In genomic region chr14:74948014-74948396, GRCm38 (mm10) we compare ENCODE assay signal across 7 mouse cellular contexts. TPM values are rescaled to one million over a fixed set of nuclear protein-coding genes. Genes with fewer than 3 reads are reported as not detected.
DNase-seq lines count a peak whose midpoint lies in the region; ATAC-seq lines count a peak whose summit lies in the region.

No protein-coding gene starts in this region.

- WGBS in neural tube, embryonic 11.5 days: 31% methylated on average over 13 of the region's 13 CpGs
- 30% methylated on average over 13 of the region's 13 CpGs for WGBS in forebrain, embryonic 12.5 days
- 21% methylated on average over 13 of the region's 13 CpGs for WGBS in limb, embryonic 13.5 days
- 27% methylated on average over 13 of the region's 13 CpGs for WGBS in stomach, embryonic 14.5 days

- peak overlapping the region; percentile 82 for H3K9ac ChIP-seq in neural tube, embryonic 11.5 days (ENCODE audit: low read length)
- H3K9ac ChIP-seq in forebrain, embryonic 12.5 days: peak overlapping the region; percentile 83
- H3K9ac ChIP-seq in limb, embryonic 13.5 days: peak overlapping the region; percentile 88
- H3K9ac ChIP-seq in stomach, embryonic 14.5 days (replicated peaks; ENCODE audit: low read depth, low read length): peak overlapping the region; percentile 83

- H3K4me1 ChIP-seq in neural tube, embryonic 11.5 days (ENCODE audit: control insufficient read depth, insufficient read depth, low read length): peaks cover 3% of the 10 kb centered on the region; the same call in 1 of the 2 replicates
- peaks cover 15% of the 10 kb centered on the region for H3K4me1 ChIP-seq in forebrain, embryonic 12.5 days
- peaks cover 24% of the 10 kb centered on the region for H3K4me1 ChIP-seq in limb, embryonic 13.5 days
- peaks cover 11% of the 10 kb centered on the region; the same call in 1 of the 2 replicates for H3K4me1 ChIP-seq in stomach, embryonic 14.5 days (ENCODE audit: control insufficient read depth, insufficient read depth, low read length)

- H3K4me3 ChIP-seq in neural tube, embryonic 11.5 days (ENCODE audit: low read depth, low read length): peak overlapping the region; percentile 79
- peak overlapping the region; percentile 82 for H3K4me3 ChIP-seq in forebrain, embryonic 12.5 days (replicated peaks)
- peak overlapping the region; percentile 87 for H3K4me3 ChIP-seq in limb, embryonic 13.5 days
- H3K4me3 ChIP-seq in stomach, embryonic 14.5 days (ENCODE audit: low read depth, low read length): peak overlapping the region; percentile 90

- no peaks in the 10 kb centered on the region for H3K27me3 ChIP-seq in neural tube, embryonic 11.5 days (ENCODE audit: control insufficient read depth, insufficient read depth, low read length)
- no peaks in the 10 kb centered on the region for H3K27me3 ChIP-seq in forebrain, embryonic 12.5 days
- H3K27me3 ChIP-seq in limb, embryonic 13.5 days: no peaks in the 10 kb centered on the region
- H3K27me3 ChIP-seq in stomach, embryonic 14.5 days (ENCODE audit: control insufficient read depth, insufficient read depth, low read length): no peaks in the 10 kb centered on the region

- no peak for ATAC-seq in neural tube, embryonic 11.5 days (ENCODE audit: insufficient read depth, low FRiP score, low TSS enrichment)
- no peak; the same call in 1 of the 2 replicates for ATAC-seq in forebrain, embryonic 12.5 days (ENCODE audit: low FRiP score)
- ATAC-seq in limb, embryonic 13.5 days (ENCODE audit: low FRiP score, low read depth): no peak
- ATAC-seq in stomach, embryonic 14.5 days (ENCODE audit: insufficient number of reproducible peaks, insufficient read depth, low FRiP score, low read depth): no peak
- ATAC-seq in monocyte, adult 5-6 weeks (replicated peaks; ENCODE audit: insufficient number of reproducible peaks, low FRiP score, low TSS enrichment, poor library complexity, severe bottlenecking): no peak

- H3K27ac ChIP-seq in neural tube, embryonic 11.5 days (ENCODE audit: low read depth, low read length): 0 out of 2 replicates have a peak overlapping the region, but pooled peaks have one; percentile 58
- H3K27ac ChIP-seq in forebrain, embryonic 12.5 days: peak overlapping the region; percentile 77
- H3K27ac ChIP-seq in limb, embryonic 13.5 days: peak overlapping the region; percentile 92
- peak overlapping the region; percentile 91; the same call in 1 of the 2 replicates for H3K27ac ChIP-seq in stomach, embryonic 14.5 days (ENCODE audit: low read length)

- no peak for DNase-seq in neural tube, embryonic 11.5 days (ENCODE audit: low spot score)
- no peak for DNase-seq in neural tube, embryonic 10.5 days (ENCODE audit: extremely low spot score, low spot score)
- DNase-seq in cerebellum, postnatal 25 days: no peak

- H3K9me3 ChIP-seq in neural tube, embryonic 11.5 days (ENCODE audit: control insufficient read depth, low read length): no peaks in the 10 kb centered on the region
- no peaks in the 10 kb centered on the region for H3K9me3 ChIP-seq in forebrain, embryonic 12.5 days
- no peaks in the 10 kb centered on the region for H3K9me3 ChIP-seq in limb, embryonic 13.5 days
- H3K9me3 ChIP-seq in stomach, embryonic 14.5 days (ENCODE audit: control insufficient read depth, low read depth, low read length): no peaks in the 10 kb centered on the region

- H3K4me2 ChIP-seq in neural tube, embryonic 11.5 days (ENCODE audit: low read depth): peak overlapping the region; percentile 50
- H3K4me2 ChIP-seq in forebrain, embryonic 12.5 days: peak overlapping the region; percentile 83
- peak overlapping the region; percentile 85 for H3K4me2 ChIP-seq in limb, embryonic 13.5 days (replicated peaks)
- H3K4me2 ChIP-seq in stomach, embryonic 14.5 days (replicated peaks; ENCODE audit: low read depth, low read length): peak overlapping the region; percentile 72

- no peaks in the 10 kb centered on the region for H3K36me3 ChIP-seq in neural tube, embryonic 11.5 days (ENCODE audit: control insufficient read depth, insufficient read depth, low read length)
- H3K36me3 ChIP-seq in forebrain, embryonic 12.5 days (replicated peaks): no peaks in the 10 kb centered on the region
- H3K36me3 ChIP-seq in limb, embryonic 13.5 days: no peaks in the 10 kb centered on the region
- H3K36me3 ChIP-seq in stomach, embryonic 14.5 days (ENCODE audit: control insufficient read depth, insufficient read depth, low read length): no peaks in the 10 kb centered on the region

RNA-seq across cellular contexts. Expression of gene Lrch1, which starts 0.3 kb away (rescaled TPM):
- 8.6 and 12.2 TPM in 2 replicates for polyA plus RNA-seq in neural tube, embryonic 11.5 days (2014; fragmentation: Nextera tagmentation; extraction: Ambion mirVana)
- polyA plus RNA-seq in forebrain, embryonic 12.5 days (2016; fragmentation: Nextera tagmentation; extraction: Ambion mirVana): 12.6 and 13.6 TPM in 2 replicates
- 14.6 and 17.3 TPM in 2 replicates for polyA plus RNA-seq in limb, embryonic 13.5 days (2015; fragmentation: Nextera tagmentation; extraction: Ambion mirVana)
- 16.0 and 16.5 TPM in 2 replicates for polyA plus RNA-seq in stomach, embryonic 14.5 days (2014; fragmentation: Nextera tagmentation; extraction: Ambion mirVana)
- total RNA-seq in monocyte, adult 5-6 weeks (2017): 31.4 to 43.1 TPM (median 34.7 TPM) in 3 replicates
